Comparison of ENCODE assay signal across 7 mouse cellular contexts in genomic region chr5:120503144-120503795, GRCm38 (mm10). TPM values are rescaled to one million over a fixed set of nuclear protein-coding genes. Genes with fewer than 3 reads are reported as not detected.
A peak's percentile ranks its signal among the peaks of the same experiment; 100 is the strongest.
DNase-seq lines count a peak whose midpoint lies in the region; ATAC-seq lines count a peak whose summit lies in the region.

Gene Plbd2, minus strand, starts transcription at chr5:120503625.

- peak within 1 kb of the TSS; percentile 83 for H3K4me2 ChIP-seq in intestine, embryonic 15.5 days (replicated peaks)
- peak within 1 kb of the TSS; percentile 94 for H3K4me2 ChIP-seq in midbrain, embryonic 11.5 days

- H3K36me3 ChIP-seq in intestine, embryonic 15.5 days: peaks cover 2% of the 10 kb centered on the region; the same call in 1 of the 2 replicates
- H3K36me3 ChIP-seq in midbrain, embryonic 11.5 days (ENCODE audit: control insufficient read depth, insufficient read depth, low read length): no peaks in the 10 kb centered on the region; the same call in 1 of the 2 replicates

- no peak within 1 kb of the TSS for H3K27ac ChIP-seq in intestine, embryonic 15.5 days
- no peak within 1 kb of the TSS for H3K27ac ChIP-seq in midbrain, embryonic 11.5 days (ENCODE audit: low read depth, low read length)

- H3K9me3 ChIP-seq in intestine, embryonic 15.5 days: no peaks in the 10 kb centered on the region
- H3K9me3 ChIP-seq in midbrain, embryonic 11.5 days (ENCODE audit: control insufficient read depth, low read length): no peaks in the 10 kb centered on the region

- intact Hi-C loops in left cerebral cortex, postnatal 4 days (cut with DNase I): no loop called here

- peak; percentile 59 for DNase-seq in adrenal gland, adult 8-10 months
- DNase-seq in embryo, embryonic 10.5 days (ENCODE audit: low spot score): peak; percentile 95
- peak; percentile 81 to 87 for DNase-seq in gastrocnemius, postnatal 4 days (ENCODE audit: low spot score in 2 of 2)
- DNase-seq in left cerebral cortex, postnatal 4 days: peak; percentile 96
- peak; percentile 100 for DNase-seq in midbrain, embryonic 11.5 days (ENCODE audit: low spot score, missing footprints)
- peak; percentile 95 for DNase-seq in right cerebral cortex, postnatal 4 days

- peak; percentile 79 for ATAC-seq in intestine, embryonic 15.5 days
- ATAC-seq in midbrain, embryonic 11.5 days (ENCODE audit: low FRiP score): peak; percentile 81

- under 1% methylated on average over 54 of the region's 55 CpGs for WGBS in intestine, embryonic 15.5 days
- under 1% methylated on average over 53 of the region's 55 CpGs for WGBS in midbrain, embryonic 11.5 days

- H3K9ac ChIP-seq in intestine, embryonic 15.5 days: peak within 1 kb of the TSS; percentile 77
- H3K9ac ChIP-seq in midbrain, embryonic 11.5 days (ENCODE audit: low read length): peak within 1 kb of the TSS; percentile 90

- H3K27me3 ChIP-seq in intestine, embryonic 15.5 days (replicated peaks): no peaks in the 10 kb centered on the region
- no peaks in the 10 kb centered on the region for H3K27me3 ChIP-seq in midbrain, embryonic 11.5 days (ENCODE audit: control insufficient read depth, insufficient read depth, low read length)

- H3K4me1 ChIP-seq in intestine, embryonic 15.5 days (replicated peaks): peaks cover 25% of the 10 kb centered on the region
- H3K4me1 ChIP-seq in midbrain, embryonic 11.5 days (ENCODE audit: control insufficient read depth, insufficient read depth, low read length): peaks cover 11% of the 10 kb centered on the region

- peak within 1 kb of the TSS; percentile 88 for H3K4me3 ChIP-seq in intestine, embryonic 15.5 days (replicated peaks)
- peak within 1 kb of the TSS; percentile 85 for H3K4me3 ChIP-seq in midbrain, embryonic 11.5 days (ENCODE audit: low read depth, low read length)

RNA-seq across cellular contexts. Expression of gene Plbd2, which starts in this region (rescaled TPM):
- total RNA-seq in adrenal gland, adult 8-10 months (2022): 100 to 1,000 TPM in 2 of 4 experiments, 10 to 100 TPM in 2; 97.4 to 106 (median 100) TPM
- 10 to 100 TPM; 43.7 to 49.7 TPM for total RNA-seq in gastrocnemius, postnatal 4 days (2021)
- 49.8 and 50.2 TPM in 2 replicates for polyA plus RNA-seq in intestine, embryonic 15.5 days (2015; fragmentation: Nextera tagmentation; extraction: Ambion mirVana)
- total RNA-seq in left cerebral cortex, postnatal 4 days (2021): 10 to 100 TPM; 38.8 to 43.9 TPM
- polyA plus RNA-seq in midbrain, embryonic 11.5 days (2014; fragmentation: Nextera tagmentation; extraction: Ambion mirVana): 20.2 and 21.9 TPM in 2 replicates
